Mouse (Mus musculus) stomach, embryonic 15.5 days (tissue): ENCODE measurements around the gene Rpl19. TPM values are rescaled to one million over a fixed set of nuclear protein-coding genes. Genes with fewer than 3 reads are reported as not detected.

Source experiments
- ATAC-seq: fragments of 200-750 bp; cut with Nextera tagmentation; 2 replicates; pipeline ENCODE4 v1.8.0; 2017; ENCODE audit warnings: low read depth, moderate number of reproducible peaks, moderate TSS enrichment; ENCODE audit not compliant: insufficient read depth, low FRiP score
- H3K27ac ChIP-seq: fragments of 300-500 bp; sonication (generic); 2 replicates; pipeline ENCODE4 v1.5.1; 2015; ENCODE audit warnings: mild to moderate bottlenecking, inconsistent platforms
- H3K27me3 ChIP-seq: fragments of 300-500 bp; sonication (generic); replicated peaks from 2 replicates; pipeline ENCODE4 v1.6.1; 2015; ENCODE audit warnings: inconsistent platforms
- H3K36me3 ChIP-seq: fragments of 300-500 bp; sonication (generic); 2 replicates; pipeline ENCODE4 v1.6.1; 2015; ENCODE audit warnings: inconsistent platforms
- H3K4me1 ChIP-seq: fragments of 300-500 bp; sonication (generic); 2 replicates; pipeline ENCODE4 v1.6.1; 2015; ENCODE audit warnings: inconsistent platforms
- H3K4me2 ChIP-seq: fragments of 300-500 bp; sonication (generic); 2 replicates; pipeline ENCODE4 v1.6.1; 2015; ENCODE audit warnings: mild to moderate bottlenecking, inconsistent platforms
- H3K4me3 ChIP-seq: fragments of 300-500 bp; sonication (generic); replicated peaks from 2 replicates; pipeline ENCODE4 v1.5.1; 2015; ENCODE audit warnings: inconsistent platforms
- H3K9ac ChIP-seq: fragments of 300-500 bp; sonication (generic); 2 replicates; pipeline ENCODE4 v1.6.1; 2015; ENCODE audit warnings: inconsistent platforms
- H3K9me3 ChIP-seq: fragments of 300-500 bp; sonication (generic); 2 replicates; pipeline ENCODE4 v1.6.1; 2016; ENCODE audit warnings: inconsistent platforms
- WGBS: fragments of 180-500 bp; shearing (Covaris S2); methylation state at CpG from one replicate; pipeline ENCODE4 v1.1.7; 2015; 5-methylcytosine and 5-hydroxymethylcytosine counted together
- polyA plus RNA-seq: library from polyadenylated mRNA; unstranded; fragments of >200 nt; fragmentation: Nextera tagmentation; extraction: Ambion mirVana; gene quantifications from 2 replicates; pipeline ENCODE4 v1.2.1, GENCODE M21; 2015

The Rpl19 gene
- polyA plus RNA-seq, 1 experiment from 2014 or later, result 855 TPM

DNA sequence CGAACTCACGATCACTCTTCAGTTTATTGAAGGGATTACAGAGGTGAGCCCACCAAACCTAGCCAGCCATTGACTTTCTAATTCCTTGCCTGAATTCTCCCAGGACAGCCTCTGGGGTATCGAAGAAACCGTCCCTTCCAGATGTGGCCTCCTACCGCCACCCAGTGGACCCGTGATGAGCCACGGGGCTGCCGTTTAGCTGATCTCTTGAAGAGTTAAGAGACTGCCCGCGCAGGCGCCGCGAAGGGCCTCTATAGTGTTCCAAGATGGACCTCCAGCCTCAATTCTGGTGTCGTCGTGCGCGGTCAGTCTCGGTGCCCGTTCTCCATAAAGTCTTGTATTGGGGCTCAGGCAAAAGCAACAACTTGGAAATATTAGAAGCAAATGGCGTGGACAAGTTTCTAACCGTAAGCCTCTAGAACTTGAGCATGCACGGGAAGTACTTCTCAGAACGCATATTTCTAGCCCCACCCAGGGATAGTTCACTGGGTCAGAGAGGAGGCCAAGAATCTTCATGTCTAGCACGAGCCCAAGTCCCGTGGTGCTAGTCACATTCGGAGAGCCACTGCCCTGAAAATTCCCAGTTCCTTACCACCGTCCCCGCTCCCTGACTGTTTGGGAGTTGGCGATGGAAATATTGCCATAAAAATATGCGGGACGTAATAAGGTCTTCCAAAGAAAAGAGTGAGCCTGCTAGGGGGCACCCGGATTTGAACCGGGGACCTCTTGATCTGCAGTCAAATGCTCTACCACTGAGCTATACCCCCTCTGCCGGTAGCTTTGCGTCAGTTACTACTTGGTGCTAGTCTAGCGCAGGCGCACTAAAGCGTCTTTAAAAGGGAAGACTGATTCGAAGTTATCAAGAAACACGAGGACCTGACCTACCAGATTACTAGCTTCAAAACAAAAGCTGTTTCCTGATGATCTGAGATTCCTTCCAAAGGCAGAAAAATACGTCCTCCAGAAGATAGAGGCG is 38.7 kb upstream of the Rpl19 start:
- Histone ChIP-seq H3K4me1 (peaks cover 14% of the 10 kb centered on the region; the same call in 1 of the 2 replicates), H3K27me3 (peaks cover 17% of the 10 kb centered on the region), H3K4me3 (peak overlapping the region; percentile 95), H3K9ac (peak overlapping the region; percentile 78), H3K4me2 (peak overlapping the region; percentile 77), H3K9me3 (no peaks in the 10 kb centered on the region), H3K27ac (peak overlapping the region; percentile 93), H3K36me3 (no peaks in the 10 kb centered on the region)
- WGBS, result under 1% methylated on average over 42 of the region's 42 CpGs
- ATAC-seq, result peak; percentile 80

- H3K4me2 ChIP-seq, result peak overlapping the region; percentile 63
- no peaks in the 10 kb centered on the region for H3K9me3 ChIP-seq
- H3K4me1 ChIP-seq, result peaks cover 14% of the 10 kb centered on the region; the same call in 1 of the 2 replicates
- peak overlapping the region; percentile 78 for H3K9ac ChIP-seq
- no peaks in the 10 kb centered on the region for H3K36me3 ChIP-seq
- H3K27me3 ChIP-seq, result peaks cover 17% of the 10 kb centered on the region
- peak overlapping the region; percentile 95 for H3K4me3 ChIP-seq
- ATAC-seq, result peak; percentile 87
- under 1% methylated on average over 26 of the region's 26 CpGs for WGBS
- H3K27ac ChIP-seq, result peak overlapping the region; percentile 93
These were observed 37.9 kb upstream of the Rpl19 start for GRCm38 (mm10) chr11:97988530-97989096.

- H3K9me3 ChIP-seq, result no peaks in the 10 kb centered on the region
- peak overlapping the region; percentile 93 for H3K4me2 ChIP-seq
- H3K36me3 ChIP-seq, result no peaks in the 10 kb centered on the region
- H3K27me3 ChIP-seq, result peaks cover 2% of the 10 kb centered on the region; the same call in 1 of the 2 replicates
- H3K4me1 ChIP-seq, result peaks cover 22% of the 10 kb centered on the region
- no peak overlapping the region for H3K27ac ChIP-seq
- ATAC-seq, result peak; percentile 53; the same call in 1 of the 2 replicates
- WGBS, result 11% methylated on average over 13 of the region's 13 CpGs
- peak overlapping the region; percentile 50 for H3K4me3 ChIP-seq
- H3K9ac ChIP-seq, result no peak overlapping the region
These were observed 31.9 kb upstream of the Rpl19 start for GRCm38 (mm10) chr11:97994539-97995100.

GRCm38 (mm10) chr11:97995564-97996288 is 30.8 kb upstream of the Rpl19 start, which contains the start of gene Arl5c:
Gene Arl5c, minus strand, starts transcription at chr11:97996181.
- Histone ChIP-seq H3K36me3 (no peaks in the 10 kb centered on the region), H3K9me3 (no peaks in the 10 kb centered on the region), H3K27ac (no peak within 1 kb of the TSS; the same call in 1 of the 2 replicates), H3K4me2 (peak within 1 kb of the TSS; percentile 93), H3K9ac (peak within 1 kb of the TSS; percentile 22; the same call in 1 of the 2 replicates), H3K4me3 (peak within 1 kb of the TSS; percentile 50), H3K4me1 (peaks cover 22% of the 10 kb centered on the region), H3K27me3 (peaks cover 13% of the 10 kb centered on the region)
- ATAC-seq, result peak; percentile 17; the same call in 1 of the 2 replicates
- 1% methylated on average over 26 of the region's 26 CpGs for WGBS

GRCm38 (mm10) chr11:97996691-97997090 is 29.8 kb upstream of the Rpl19 start:
- H3K9me3 ChIP-seq, result no peaks in the 10 kb centered on the region
- H3K4me1 ChIP-seq, result peaks cover 22% of the 10 kb centered on the region
- no peak for ATAC-seq
- no peaks in the 10 kb centered on the region for H3K36me3 ChIP-seq
- no peak overlapping the region for H3K4me3 ChIP-seq
- H3K4me2 ChIP-seq, result no peak overlapping the region
- peaks cover 20% of the 10 kb centered on the region for H3K27me3 ChIP-seq
- no peak overlapping the region for H3K9ac ChIP-seq
- WGBS, result 76% methylated on average over 1 of the region's 1 CpGs
- H3K27ac ChIP-seq, result no peak overlapping the region

GRCm38 (mm10) chr11:97997387-97997960 is 29.0 kb upstream of the Rpl19 start:
- Histone ChIP-seq H3K4me2 (no peak overlapping the region), H3K27ac (no peak overlapping the region), H3K9me3 (no peaks in the 10 kb centered on the region), H3K4me1 (peaks cover 22% of the 10 kb centered on the region), H3K36me3 (no peaks in the 10 kb centered on the region), H3K4me3 (no peak overlapping the region), H3K9ac (no peak overlapping the region), H3K27me3 (peaks cover 25% of the 10 kb centered on the region)
- no peak for ATAC-seq
- whole genome bisulfite sequencing, result 78% methylated on average over 8 of the region's 8 CpGs

GRCm38 (mm10) chr11:97998074-97998793 is 28.3 kb upstream of the Rpl19 start:
- 73% methylated on average over 11 of the region's 11 CpGs for WGBS
- H3K4me1 ChIP-seq, result peaks cover 30% of the 10 kb centered on the region

GRCm38 (mm10) chr11:97998898-97999608 is 27.5 kb upstream of the Rpl19 start:
- Histone ChIP-seq H3K4me2 (no peak overlapping the region), H3K27ac (no peak overlapping the region), H3K4me3 (no peak overlapping the region), H3K27me3 (peaks cover 25% of the 10 kb centered on the region), H3K9me3 (no peaks in the 10 kb centered on the region), H3K9ac (no peak overlapping the region), H3K36me3 (no peaks in the 10 kb centered on the region), H3K4me1 (peaks cover 32% of the 10 kb centered on the region)
- 40% methylated on average over 7 of the region's 7 CpGs for WGBS
- ATAC-seq, result no peak

More at GRCm38 (mm10) chr11:97998074-97998793, 28.3 kb upstream of the Rpl19 start:
- Histone ChIP-seq H3K27me3 (peaks cover 25% of the 10 kb centered on the region), H3K4me2 (no peak overlapping the region), H3K36me3 (no peaks in the 10 kb centered on the region), H3K27ac (no peak overlapping the region), H3K9me3 (no peaks in the 10 kb centered on the region), H3K9ac (no peak overlapping the region), H3K4me3 (no peak overlapping the region)
- ATAC-seq, result no peak

DNA sequence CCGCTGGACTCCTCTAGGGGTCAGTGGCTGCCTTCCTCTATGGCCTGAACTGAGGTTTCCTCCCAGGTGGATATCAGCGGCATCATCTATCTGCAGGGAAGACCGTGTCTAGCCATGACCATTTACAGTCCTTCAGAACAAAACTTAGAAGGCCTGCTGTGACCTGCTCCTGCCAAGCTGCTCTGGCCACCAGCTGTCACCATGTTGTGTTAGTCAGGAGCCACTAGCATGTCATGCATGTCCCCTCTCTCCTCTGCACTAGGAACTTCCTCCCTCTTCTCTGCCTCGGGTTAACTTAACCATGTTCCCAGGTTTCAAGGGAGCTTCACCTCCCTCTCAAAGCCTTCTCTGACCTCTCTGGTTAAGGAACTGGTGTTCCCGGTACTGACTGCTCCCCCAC is 26.8 kb upstream of the Rpl19 start:
- Histone ChIP-seq H3K4me3 (no peak overlapping the region), H3K9ac (no peak overlapping the region), H3K4me1 (peaks cover 26% of the 10 kb centered on the region), H3K4me2 (no peak overlapping the region), H3K36me3 (0 out of 2 replicates have a peak, but pooled peaks cover under 1% of the 10 kb centered on the region), H3K27me3 (peaks cover 25% of the 10 kb centered on the region), H3K27ac (no peak overlapping the region), H3K9me3 (no peaks in the 10 kb centered on the region)
- WGBS, result 56% methylated on average over 5 of the region's 5 CpGs
- no peak for ATAC-seq
